Mouse (Mus musculus): ENCODE results near the gene Gm12166. TPM values are rescaled to one million over a fixed set of nuclear protein-coding genes. Genes with fewer than 3 reads are reported as not detected.
"Not testable (repeated sequence)": the region's sequence is repeated elsewhere in the genome, so short reads cannot be mapped to it uniquely, and the experiment has no call there.

Gm12166 gene
- total RNA-seq (2014; rRNA removed), result 6.5 and 10.6 TPM in 2 replicates
- polyA plus RNA-seq (2015; fragmentation: Nextera tagmentation; extraction: Ambion mirVana), result 8.2 and 8.3 TPM in 2 replicates

DNA sequence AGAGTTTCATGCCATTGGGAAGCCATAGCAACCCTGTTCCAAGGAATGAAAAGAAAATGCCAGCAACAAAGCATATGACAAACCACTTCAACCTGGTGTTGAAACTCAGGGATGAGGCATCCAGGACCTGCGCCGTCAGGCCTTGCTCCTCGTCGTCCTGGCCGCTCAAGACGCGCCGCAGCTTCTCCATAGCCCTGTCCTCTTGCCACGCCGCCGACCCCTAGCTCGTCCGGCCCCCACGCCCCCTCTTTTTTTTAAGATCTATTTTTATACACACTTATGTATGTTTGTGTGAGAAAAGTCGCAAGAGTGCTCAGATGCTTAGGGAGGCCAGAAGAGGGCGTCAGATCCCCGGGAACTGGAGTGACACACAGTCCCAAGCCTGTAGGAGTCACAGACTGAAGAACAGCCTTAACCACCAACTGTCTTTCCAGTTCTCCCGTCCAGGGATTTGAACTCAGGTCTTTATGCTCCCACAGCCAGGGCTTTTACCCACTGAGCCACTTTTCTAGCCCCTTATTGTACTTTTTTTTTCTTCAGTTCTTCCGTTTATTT lies at the start of gene Gm12166:
TSS of gene Gm12166 (minus strand) at position 217 of the 555 bp plus-strand sequence.
- WGBS, result 18% methylated on average over 19 of the region's 19 CpGs
- H3K9ac ChIP-seq (replicated peaks; ENCODE audit: low read length); H3K4me2 ChIP-seq (ENCODE audit: low read depth, low read length): not testable (repeated sequence)

DNA sequence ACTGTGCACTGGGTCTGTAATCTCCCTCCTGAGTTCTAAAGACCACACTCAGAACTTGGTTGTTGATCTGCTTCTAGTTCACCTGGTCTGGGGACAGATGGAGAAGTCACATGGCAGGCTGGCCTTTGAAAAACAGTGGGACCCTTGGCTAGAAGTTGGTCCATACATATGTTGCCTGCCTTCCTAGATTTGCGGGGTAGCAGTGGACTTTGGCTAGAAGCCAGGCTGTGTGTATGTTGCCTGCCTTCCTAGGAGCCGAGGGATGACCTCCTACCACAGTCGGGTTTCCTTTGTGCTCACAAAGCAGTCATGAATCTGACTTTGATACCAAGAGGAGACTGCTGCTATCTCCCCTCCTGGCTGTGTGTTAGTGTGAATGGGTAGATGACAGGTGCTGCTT lies 44.9 kb upstream of the Gm12166 start:
- Histone ChIP-seq H3K27me3 (ENCODE audit: insufficient read depth, low read length) (no peaks in the 10 kb centered on the region), H3K4me3 (ENCODE audit: low read length) (no peak overlapping the region), H3K4me1 (ENCODE audit: insufficient read depth, low read length) (0 out of 2 replicates have a peak, but pooled peaks cover 1% of the 10 kb centered on the region), H3K36me3 (ENCODE audit: insufficient read depth, low read length) (peaks cover 11% of the 10 kb centered on the region; the same call in 1 of the 2 replicates), H3K9ac (replicated peaks; ENCODE audit: low read length) (no peak overlapping the region), H3K9me3 (ENCODE audit: low read length) (no peaks in the 10 kb centered on the region), H3K4me2 (ENCODE audit: low read depth, low read length) (no peak overlapping the region), H3K27ac (no peak overlapping the region)
- 67% methylated on average over 3 of the region's 3 CpGs for WGBS
- peak; percentile 45 for DNase-seq (ENCODE audit: low spot score)
- no peak for ATAC-seq
- TF ChIP-seq CTCF (IDR thresholded peaks at IDR 0.05; ENCODE audit: low read depth), result no peak

More for the DNA sequence above, at the start of gene Gm12166:
- H3K27ac ChIP-seq; H3K4me1 ChIP-seq (ENCODE audit: insufficient read depth, low read length); H3K9me3 ChIP-seq (ENCODE audit: low read length); H3K27me3 ChIP-seq (ENCODE audit: insufficient read depth, low read length); H3K36me3 ChIP-seq (ENCODE audit: insufficient read depth, low read length); H3K4me3 ChIP-seq (ENCODE audit: low read length): not testable (repeated sequence)
- peak; percentile 65 for TF ChIP-seq CTCF (IDR thresholded peaks at IDR 0.05; ENCODE audit: low read depth)
- DNase-seq (ENCODE audit: low spot score) (peak; percentile 66), ATAC-seq (0 out of 2 replicates have a peak, but pooled peaks have one; percentile 16)

DNA sequence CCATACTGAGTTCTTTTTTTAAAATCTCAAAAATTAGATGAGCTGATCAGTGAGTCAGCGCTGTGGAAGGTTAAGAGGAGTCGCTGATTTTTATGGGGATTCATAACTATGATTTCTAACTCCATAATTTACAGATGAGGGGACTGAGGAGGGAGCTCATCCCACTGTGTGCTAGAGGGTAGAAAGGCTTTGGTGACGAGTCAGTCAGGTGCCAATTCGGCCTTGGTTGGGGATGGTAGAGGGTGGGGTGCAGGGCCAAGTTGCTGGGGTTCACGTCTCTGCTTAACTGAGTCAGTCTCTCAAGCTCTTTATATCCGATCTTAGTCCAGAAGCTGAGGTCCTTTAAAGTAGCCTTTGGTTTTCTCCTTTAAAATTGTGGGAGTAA lies 44.1 kb upstream of the Gm12166 start:
- Histone ChIP-seq H3K27me3 (ENCODE audit: insufficient read depth, low read length) (no peaks in the 10 kb centered on the region), H3K36me3 (ENCODE audit: insufficient read depth, low read length) (peaks cover 11% of the 10 kb centered on the region; the same call in 1 of the 2 replicates), H3K4me2 (ENCODE audit: low read depth, low read length) (no peak overlapping the region), H3K4me1 (ENCODE audit: insufficient read depth, low read length) (no peaks in the 10 kb centered on the region), H3K9me3 (ENCODE audit: low read length) (no peaks in the 10 kb centered on the region), H3K27ac (no peak overlapping the region), H3K4me3 (ENCODE audit: low read length) (no peak overlapping the region), H3K9ac (replicated peaks; ENCODE audit: low read length) (no peak overlapping the region)
- no peak for ATAC-seq
- 86% methylated on average over 6 of the region's 6 CpGs for WGBS
- DNase-seq (ENCODE audit: low spot score), result no peak
- TF ChIP-seq CTCF (IDR thresholded peaks at IDR 0.05; ENCODE audit: low read depth), result no peak

DNA sequence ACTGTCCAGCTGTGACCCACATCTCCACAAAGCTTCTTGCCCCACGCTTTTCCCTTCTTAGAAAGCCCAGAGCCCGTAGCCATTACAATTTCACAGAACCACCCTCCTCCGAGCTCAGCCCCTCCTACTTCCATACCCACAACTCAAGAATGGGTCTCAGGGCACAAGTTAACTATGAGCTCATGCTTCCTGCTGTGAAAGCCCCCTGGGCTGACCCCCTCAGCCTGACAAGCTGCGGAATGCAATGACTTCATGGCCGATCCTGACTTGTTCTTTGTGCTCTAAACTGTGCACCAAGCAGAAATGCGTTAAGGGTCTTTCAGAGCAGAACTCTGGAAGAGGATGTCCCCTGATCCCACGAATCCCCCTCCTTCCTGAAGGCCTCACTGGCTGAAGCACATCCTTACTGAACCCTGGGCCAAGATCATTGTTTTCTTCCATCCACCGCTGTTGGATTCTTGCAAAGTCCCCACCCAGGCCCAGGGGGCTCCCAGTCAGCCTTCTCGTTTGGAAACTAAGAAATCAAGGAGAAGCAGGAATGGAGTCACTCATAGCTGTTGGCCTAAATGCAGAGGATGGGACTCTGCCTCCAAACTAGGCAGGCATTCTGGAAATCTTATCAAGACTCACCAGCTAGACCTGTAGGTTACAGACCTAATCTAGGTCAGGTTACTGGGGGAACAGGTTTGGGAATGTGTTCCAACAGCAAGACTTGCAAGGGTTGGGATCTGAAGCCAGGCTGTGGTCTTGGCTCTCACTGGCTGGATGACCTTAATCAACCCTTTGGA lies 43.5 kb upstream of the Gm12166 start:
- Histone ChIP-seq H3K4me1 (ENCODE audit: insufficient read depth, low read length) (no peaks in the 10 kb centered on the region), H3K9ac (replicated peaks; ENCODE audit: low read length) (no peak overlapping the region), H3K36me3 (ENCODE audit: insufficient read depth, low read length) (peaks cover 11% of the 10 kb centered on the region; the same call in 1 of the 2 replicates), H3K4me2 (ENCODE audit: low read depth, low read length) (no peak overlapping the region), H3K27ac (no peak overlapping the region), H3K4me3 (ENCODE audit: low read length) (no peak overlapping the region), H3K9me3 (ENCODE audit: low read length) (no peaks in the 10 kb centered on the region), H3K27me3 (ENCODE audit: insufficient read depth, low read length) (no peaks in the 10 kb centered on the region)
- WGBS, result 57% methylated on average over 9 of the region's 9 CpGs
- DNase-seq (ENCODE audit: low spot score) (no peak), ATAC-seq (no peak)
- TF ChIP-seq CTCF (IDR thresholded peaks at IDR 0.05; ENCODE audit: low read depth), result no peak

DNA sequence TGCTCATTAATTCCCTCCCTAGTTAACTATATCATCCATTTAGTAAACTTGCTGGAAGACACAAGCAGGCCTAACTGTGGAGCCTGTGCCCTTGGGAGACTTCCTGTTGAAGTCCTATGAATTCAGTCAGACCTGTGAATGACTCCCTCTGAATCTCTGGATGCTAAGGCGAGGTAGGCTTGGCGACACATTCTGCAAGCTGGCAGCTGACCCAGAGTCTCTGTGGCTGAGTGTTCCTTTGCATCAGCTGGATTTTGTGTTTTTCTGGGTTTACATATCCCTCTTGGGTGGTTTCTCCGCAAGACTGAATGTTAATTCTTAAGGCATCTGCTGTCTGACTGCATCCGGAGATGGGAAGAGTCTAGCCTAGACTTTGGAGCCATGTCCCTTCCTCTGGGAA lies 40.0 kb upstream of the Gm12166 start:
- TF ChIP-seq CTCF (IDR thresholded peaks at IDR 0.05; ENCODE audit: low read depth), result no peak
- Histone ChIP-seq H3K27ac (no peak overlapping the region), H3K4me3 (ENCODE audit: low read length) (no peak overlapping the region), H3K4me2 (ENCODE audit: low read depth, low read length) (no peak overlapping the region), H3K36me3 (ENCODE audit: insufficient read depth, low read length) (no peaks in the 10 kb centered on the region), H3K4me1 (ENCODE audit: insufficient read depth, low read length) (no peaks in the 10 kb centered on the region), H3K9me3 (ENCODE audit: low read length) (no peaks in the 10 kb centered on the region), H3K9ac (replicated peaks; ENCODE audit: low read length) (no peak overlapping the region), H3K27me3 (ENCODE audit: insufficient read depth, low read length) (no peaks in the 10 kb centered on the region)
- ATAC-seq, result no peak
- no peak for DNase-seq (ENCODE audit: low spot score)
- WGBS, result 68% methylated on average over 4 of the region's 4 CpGs

DNA sequence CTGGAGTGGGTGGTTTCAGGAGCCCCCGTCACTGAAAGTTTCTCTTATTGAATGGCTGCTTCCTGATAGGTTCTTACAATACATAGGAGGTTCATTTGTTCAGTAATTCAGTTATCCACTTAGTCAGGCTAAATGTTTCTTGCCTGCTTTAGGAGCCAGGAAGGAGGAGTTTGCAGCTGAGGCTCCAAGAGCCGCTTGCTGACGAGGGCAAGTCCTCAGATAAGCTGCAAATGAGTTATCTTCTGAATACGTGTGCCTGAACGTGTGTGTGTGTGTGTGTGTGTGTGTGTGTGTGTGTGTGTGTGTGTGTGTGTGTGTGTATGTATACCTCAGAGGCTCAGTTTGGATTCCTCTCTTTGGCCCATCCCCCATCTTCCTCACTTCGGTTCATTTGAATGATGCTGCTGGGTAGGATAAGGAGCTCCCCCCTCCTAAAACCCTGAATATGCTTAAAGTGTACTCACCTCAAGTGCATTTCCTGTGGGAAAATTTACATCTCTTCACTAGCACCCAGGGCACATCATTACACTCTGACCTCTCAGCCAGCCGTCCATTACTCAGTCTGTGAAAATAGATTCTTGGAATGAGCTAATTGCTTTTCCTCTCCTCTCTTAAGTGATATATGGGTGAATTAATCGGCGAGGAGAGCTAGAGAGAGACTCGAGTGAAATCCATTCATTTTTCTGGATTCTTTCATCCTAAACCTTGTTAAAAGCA lies 39.0 kb upstream of the Gm12166 start:
- no peak for TF ChIP-seq CTCF (IDR thresholded peaks at IDR 0.05; ENCODE audit: low read depth)
- DNase-seq (ENCODE audit: low spot score) (no peak), ATAC-seq (no peak)
- H3K27ac ChIP-seq, result no peak overlapping the region
- H3K27me3 ChIP-seq (ENCODE audit: insufficient read depth, low read length), result no peaks in the 10 kb centered on the region
- no peaks in the 10 kb centered on the region for H3K36me3 ChIP-seq (ENCODE audit: insufficient read depth, low read length)
- H3K9ac ChIP-seq (replicated peaks; ENCODE audit: low read length), result no peak overlapping the region
- H3K4me2 ChIP-seq (ENCODE audit: low read depth, low read length), result no peak overlapping the region
- H3K9me3 ChIP-seq (ENCODE audit: low read length), result no peaks in the 10 kb centered on the region
- H3K4me3 ChIP-seq (ENCODE audit: low read length), result no peak overlapping the region
- WGBS, result 71% methylated on average over 10 of the region's 10 CpGs
- H3K4me1 ChIP-seq (ENCODE audit: insufficient read depth, low read length), result no peaks in the 10 kb centered on the region

All from hindbrain, postnatal 0 days (tissue).